Mouse (Mus musculus) cortical plate, adult 2 months (tissue): Measurements from ENCODE around the gene Rragb.

Experiments
- CTCF ChIP-seq: fragments of 200-500 bp; IDR thresholded peaks from 2 replicates; pipeline ENCODE4 v1.5.1; 2011; ENCODE audit warnings: mild to moderate bottlenecking, control low read depth, low read length; ENCODE audit not compliant: insufficient read depth; ENCODE audit errors: extremely low read depth
- POLR2A ChIP-seq: fragments of 200-500 bp; IDR thresholded peaks from 2 replicates; pipeline ENCODE4 v1.6.1; 2011; ENCODE audit warnings: mild to moderate bottlenecking, low read length, control low read depth; ENCODE audit not compliant: insufficient read depth; ENCODE audit errors: extremely low read depth

DNA sequence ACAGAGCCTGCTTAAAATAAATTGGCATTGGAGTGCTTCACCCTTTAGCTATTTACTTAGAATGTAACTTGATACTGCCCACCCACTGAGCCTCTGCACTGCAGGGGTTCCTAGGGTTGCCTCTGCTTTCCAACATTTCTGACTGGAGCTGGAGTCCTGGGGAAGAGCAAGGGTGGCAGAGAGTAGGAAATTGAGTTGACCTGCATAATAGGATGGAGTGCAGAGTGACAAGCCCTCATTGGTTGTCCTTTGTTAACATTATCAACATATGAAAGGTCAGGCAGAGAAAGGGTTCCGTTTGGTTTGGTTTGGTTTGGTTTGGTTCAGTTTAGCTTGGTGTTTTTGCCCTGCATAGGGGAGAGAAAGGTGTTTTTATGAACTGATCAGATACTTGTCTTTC lies 12.0 kb downstream of the Rragb start:
- TF ChIP-seq CTCF (no peak), POLR2A (no peak)
